Mouse (Mus musculus): Measurements from ENCODE around the gene Map2.

DNA sequence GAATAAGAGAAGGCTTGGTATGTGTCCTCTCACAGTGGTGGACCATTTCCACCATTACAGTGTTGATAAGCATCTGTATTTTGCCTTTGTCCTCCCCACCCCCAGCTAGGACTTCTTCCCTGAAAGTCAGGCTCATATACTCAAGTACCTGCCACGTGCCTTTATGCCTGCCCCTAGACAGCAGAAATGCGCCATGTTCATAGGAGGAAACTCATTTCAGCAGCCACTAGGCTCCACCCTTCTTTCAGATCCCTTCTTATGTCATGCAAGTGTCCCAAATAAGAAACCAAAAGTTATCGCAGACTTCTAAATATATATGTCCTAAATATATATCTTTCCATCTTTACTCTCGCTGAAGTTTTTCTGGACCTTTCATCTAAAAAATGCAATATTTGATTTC is 21.2 kb downstream of the Map2 start:
- no peak for TF ChIP-seq CTCF (IDR thresholded peaks at IDR 0.05; ENCODE audit: extremely low read depth, insufficient read depth, insufficient read length, insufficient replicate concordance)
- TF ChIP-seq POLR2A (IDR thresholded peaks at IDR 0.05; ENCODE audit: low read depth, low read length) = no peak
